Mouse (Mus musculus) kidney, adult 11 months (tissue): Measurements from ENCODE around the gene Sqstm1.

Source experiments
- DNase-seq: peaks from one replicate; pipeline ENCODE4 v3.0.0; 2022

The Sqstm1 gene

DNA sequence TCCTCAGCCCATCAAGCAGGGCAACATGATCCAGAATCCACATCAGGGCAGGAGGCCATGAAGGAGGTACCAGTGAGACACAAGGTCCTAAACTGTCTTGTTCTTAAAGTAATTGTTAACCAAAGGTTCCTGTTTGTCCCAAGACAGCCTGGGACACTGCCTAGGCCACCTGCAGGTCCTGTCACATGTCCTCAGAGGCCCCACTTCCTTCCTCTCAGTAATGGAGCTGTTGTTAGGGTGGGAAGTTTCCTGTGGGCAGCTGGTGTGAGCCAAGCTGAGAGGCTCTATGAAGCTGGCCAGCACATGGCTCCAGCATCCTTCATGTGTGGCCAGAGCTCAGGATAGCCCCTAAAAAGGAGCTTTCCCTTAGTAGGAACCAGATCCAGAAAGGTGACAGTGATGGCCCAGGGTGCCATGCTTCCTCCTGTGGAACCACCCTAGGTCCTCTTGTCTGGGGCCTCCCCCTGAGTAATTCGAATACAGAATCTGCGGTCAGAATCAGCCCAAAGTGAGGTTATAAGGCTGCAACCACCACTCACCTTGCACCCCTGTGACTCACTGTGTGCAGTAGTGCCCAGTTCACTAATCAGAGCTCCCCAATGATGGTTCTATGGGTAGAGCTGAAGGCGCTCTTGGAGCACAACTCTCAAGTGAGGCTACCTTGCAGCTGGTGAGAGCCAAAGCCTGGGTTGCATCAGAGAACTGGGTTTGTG lies 48.1 kb downstream of the Sqstm1 start:
- DNase-seq, result no peak

DNA sequence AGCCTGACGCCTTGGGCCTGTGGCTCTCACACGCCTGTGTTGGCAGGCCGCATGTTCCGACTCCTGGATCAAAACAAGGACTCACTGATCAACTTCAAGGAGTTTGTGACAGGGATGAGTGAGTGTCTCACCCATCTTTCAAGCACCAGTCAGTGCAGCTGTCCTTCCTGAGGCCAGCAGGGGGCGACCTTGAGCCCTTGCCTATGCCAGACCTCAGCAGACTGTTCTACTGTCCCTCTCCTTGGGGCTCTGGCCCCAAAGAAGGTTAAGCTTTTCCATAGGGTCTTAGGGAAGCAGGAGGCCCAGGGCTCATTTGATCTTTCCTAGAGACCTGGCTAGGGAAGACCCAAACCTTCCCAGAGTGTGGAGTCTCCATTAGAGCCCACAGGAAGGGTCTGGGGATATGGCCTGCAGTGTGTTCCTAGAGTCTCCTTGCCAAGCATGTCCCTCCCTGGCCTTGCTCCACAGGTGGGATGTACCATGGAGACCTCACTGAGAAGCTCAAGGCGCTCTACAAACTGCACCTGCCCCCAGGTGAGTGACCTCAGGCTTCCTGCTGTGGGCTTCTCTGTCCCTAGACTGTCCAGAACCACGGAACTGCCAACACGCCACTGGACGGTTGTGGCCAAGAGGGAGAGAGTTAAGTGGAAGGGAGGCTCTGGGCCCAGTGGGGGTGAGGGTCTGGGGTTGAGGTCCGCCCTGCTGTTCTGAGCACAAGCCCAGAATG lies 48.9 kb downstream of the Sqstm1 start:
- peak; percentile 55 for DNase-seq

DNA sequence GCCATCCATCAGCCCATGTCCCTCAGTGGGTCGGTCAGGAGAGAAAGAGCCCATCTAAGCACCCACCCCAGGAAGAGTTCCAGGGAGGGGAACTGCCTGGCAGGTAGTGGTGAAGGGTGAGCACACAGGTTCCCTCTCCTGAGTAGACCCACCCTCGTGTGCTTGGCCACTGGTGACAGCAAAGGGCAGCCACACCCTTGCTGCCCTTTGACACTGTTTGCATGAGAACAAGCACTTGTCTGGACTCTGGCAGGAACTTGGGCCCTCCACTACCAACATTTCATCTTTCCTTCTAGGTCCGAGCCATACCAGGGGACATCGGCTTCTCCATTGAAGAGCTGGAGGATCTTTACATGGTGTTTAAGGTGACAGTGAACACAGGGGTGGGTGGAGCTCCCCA lies 51.3 kb downstream of the Sqstm1 start:
- no peak for DNase-seq

DNA sequence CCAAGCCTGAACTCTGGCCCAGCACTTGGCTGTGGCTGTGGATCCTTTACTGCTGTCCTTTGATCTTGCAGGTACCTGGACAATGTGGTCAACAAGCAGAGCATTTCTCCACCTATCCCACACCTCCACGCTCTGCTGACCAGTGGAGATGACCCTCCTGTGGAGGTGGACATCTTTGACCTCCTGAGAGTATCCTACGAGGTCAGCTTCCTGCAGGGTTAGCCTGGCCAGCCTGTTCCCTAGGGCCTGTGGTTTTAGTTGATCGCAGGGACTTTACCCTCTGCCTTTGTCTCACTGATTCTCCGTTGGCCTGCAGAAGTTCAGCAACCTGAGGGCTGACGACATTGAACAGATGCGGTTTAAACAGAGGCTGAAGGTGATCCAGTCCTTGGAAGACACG lies 52.3 kb downstream of the Sqstm1 start:
- DNase-seq, result peak; percentile 66

DNA sequence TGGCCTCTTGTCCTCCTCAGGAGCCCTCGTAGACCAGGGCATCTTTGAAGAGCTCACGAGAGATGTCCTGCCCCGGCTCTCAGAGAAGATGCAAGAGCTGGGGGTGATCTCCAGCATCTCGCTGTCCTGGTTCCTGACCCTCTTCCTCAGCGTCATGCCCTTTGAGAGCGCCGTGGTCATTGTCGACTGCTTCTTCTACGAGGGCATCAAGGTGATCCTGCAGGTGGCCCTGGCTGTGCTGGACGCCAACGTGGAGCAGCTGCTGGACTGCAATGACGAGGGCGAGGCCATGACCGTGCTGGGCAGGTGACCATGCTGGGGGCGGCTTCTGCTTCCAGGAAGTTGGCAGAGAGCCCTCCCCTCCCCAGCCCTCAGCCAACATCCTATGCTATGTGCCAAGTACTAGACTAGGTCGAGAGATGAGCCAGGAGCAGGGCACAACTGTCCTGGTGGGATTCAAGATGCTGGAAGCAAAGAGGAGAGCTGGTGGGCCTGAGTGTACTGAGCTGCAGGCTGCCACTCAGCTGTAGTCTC lies 53.8 kb downstream of the Sqstm1 start:
- DNase-seq, result no peak

DNA sequence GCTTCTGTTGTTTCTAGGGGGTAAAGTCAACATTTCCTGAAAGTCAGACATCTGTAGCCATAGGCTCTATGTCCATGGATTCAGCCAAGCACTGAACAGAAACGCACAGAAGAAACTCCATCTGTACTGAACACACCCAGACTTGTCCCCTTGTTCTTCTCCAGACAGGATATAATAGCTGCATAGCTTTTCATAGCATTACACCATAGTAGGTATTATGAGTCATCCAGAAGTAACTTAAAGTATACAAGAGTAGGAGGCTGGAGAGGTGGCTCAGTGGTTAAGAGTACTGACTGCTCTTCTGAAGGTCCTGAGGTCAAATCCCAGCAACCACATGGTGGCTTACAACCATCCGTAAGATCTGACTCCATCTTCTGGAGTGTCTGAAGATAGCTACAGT lies 54.8 kb downstream of the Sqstm1 start:
- DNase-seq, result no peak

DNA sequence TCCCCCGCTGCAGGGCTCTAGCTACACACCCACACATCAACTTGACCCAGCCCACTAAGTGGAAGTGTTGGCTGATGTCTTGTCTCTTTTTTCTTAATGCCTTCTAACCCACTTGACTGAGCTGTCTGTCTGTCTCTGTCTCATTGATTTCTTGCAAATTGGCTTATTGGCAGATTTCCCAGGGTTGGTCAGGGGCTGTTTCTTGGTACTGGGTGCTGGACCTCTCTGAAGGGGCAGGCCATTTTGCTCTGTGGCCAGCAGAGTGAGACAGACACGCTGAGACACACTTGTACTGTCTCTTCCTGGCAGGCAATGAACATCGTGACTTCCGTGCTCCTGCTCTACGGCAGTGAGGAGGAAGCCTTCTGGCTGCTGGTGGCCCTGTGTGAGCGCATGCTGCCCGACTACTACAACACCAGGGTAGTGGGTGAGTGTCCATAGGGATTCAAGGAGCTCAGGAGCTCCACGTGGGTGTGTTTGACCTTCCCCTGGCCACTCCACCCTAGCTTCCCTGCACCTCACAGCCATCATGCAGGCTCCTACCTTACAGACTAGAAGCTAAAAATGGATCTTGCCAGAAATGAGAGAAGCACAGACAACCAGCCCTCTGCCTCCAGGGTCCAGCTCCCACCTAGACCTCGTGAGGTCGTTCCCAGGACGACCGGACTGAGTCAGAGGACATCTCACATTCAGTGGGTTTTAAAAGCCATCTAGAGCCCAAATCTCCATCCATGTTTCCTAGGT lies 55.7 kb downstream of the Sqstm1 start:
- no peak for DNase-seq

DNA sequence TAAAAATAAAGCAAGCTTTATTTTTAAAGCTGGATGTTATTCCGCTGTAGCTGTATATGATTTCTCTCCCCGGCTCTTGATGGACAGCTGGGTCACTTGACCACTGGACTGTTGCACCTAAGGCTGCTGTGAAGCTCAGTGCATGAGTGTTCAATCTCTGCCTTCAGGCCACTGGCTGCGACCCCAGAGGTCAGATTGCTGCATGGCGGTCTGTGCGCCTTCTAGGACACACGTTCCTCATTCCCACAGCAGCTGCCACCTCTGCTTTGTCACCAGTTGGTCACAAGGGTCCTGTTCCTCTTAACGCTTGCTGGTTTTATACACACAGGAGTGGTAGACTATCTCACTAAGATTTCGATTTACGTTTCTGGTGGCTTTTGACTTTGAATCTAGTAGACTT lies 56.5 kb downstream of the Sqstm1 start:
- no peak for DNase-seq

DNA sequence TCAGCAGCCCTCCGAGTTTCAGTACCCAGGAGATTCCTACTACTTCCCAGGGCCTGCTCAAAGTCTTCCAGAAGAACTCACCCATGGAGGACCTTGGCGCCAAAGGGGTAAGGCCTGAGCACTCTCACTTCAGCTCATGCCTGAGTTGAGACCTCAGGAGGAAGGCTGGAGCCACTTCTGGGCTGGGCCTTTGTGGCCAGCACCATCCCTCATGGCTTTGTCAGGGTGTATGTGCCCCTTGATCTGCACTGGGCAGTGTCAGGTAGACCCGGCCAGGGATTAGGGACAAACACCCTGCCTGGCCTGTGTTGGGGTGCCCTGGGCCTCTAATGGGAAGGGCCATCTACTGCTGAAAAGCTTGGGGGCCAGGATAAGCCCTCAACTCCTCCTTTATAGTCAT lies 59.3 kb downstream of the Sqstm1 start:
- DNase-seq, result no peak

DNA sequence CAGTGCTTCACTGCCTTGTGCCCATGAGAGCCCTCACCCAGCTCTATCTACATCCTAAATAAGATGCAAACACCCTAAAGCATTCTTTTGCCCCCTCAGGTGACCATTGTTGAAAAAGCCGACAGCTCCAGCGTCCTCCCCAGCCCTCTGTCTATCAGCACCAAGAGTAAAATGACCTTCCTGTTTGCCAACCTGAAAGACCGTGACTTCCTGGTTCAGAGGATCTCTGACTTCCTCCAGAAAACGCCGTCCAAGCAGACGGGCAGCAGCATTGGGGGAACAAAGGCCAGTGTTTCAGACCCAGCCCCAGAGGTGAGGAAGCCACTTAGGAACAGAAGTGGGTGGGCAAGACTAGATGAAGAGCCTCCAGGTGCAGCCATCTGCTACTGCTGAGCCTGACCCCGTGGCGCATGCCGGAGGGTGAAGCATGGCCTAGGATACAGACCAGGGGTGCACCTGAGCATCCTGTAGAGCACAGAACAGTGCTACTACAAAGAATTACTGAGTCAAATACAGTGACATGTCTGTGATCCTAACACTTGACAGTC lies 61.0 kb downstream of the Sqstm1 start:
- DNase-seq, result no peak
